Mouse (Mus musculus) splenic B cell, adult 2 months (primary cell): Measurements from ENCODE around the gene Grb2.

Experiments
- DNase-seq: peaks from one replicate; pipeline ENCODE4 v3.0.0-alpha.2; 2011; ENCODE audit warnings: low read depth, low spot score
- H3K27me3 ChIP-seq: 2 replicates; pipeline ENCODE4 v1.6.1; 2012; ENCODE audit warnings: mild to moderate bottlenecking, low read length, moderate library complexity, mixed read lengths; ENCODE audit not compliant: control insufficient read depth, poor library complexity, insufficient read depth, severe bottlenecking
- H3K36me3 ChIP-seq: 2 replicates; pipeline ENCODE4 v1.6.1; 2012; ENCODE audit warnings: mild to moderate bottlenecking, low read length, moderate library complexity, mixed read lengths; ENCODE audit not compliant: control insufficient read depth, poor library complexity, insufficient read depth, severe bottlenecking

Gene Grb2

GRCm38 (mm10) chr11:115722638-115723037, 14.2 kb upstream of the Grb2 start:
- peak; percentile 87 for DNase-seq
- no peaks in the 10 kb centered on the region for H3K36me3 ChIP-seq
- no peaks in the 10 kb centered on the region for H3K27me3 ChIP-seq

- no peaks in the 10 kb centered on the region for H3K27me3 ChIP-seq
- peak; percentile 93 for DNase-seq
- no peaks in the 10 kb centered on the region for H3K36me3 ChIP-seq
Measured at GRCm38 (mm10) chr11:115717660-115718390, 9.4 kb upstream of the Grb2 start.

- DNase-seq, result peak; percentile 88
Measured at GRCm38 (mm10) chr11:115716410-115717338, 8.3 kb upstream of the Grb2 start.

GRCm38 (mm10) chr11:115714491-115714890, 6.1 kb upstream of the Grb2 start:
- H3K36me3 ChIP-seq, result no peaks in the 10 kb centered on the region
- H3K27me3 ChIP-seq, result no peaks in the 10 kb centered on the region
- DNase-seq, result peak; percentile 89

More at GRCm38 (mm10) chr11:115716410-115717338, 8.3 kb upstream of the Grb2 start:
- Histone ChIP-seq H3K36me3 (no peaks in the 10 kb centered on the region), H3K27me3 (no peaks in the 10 kb centered on the region)

GRCm38 (mm10) chr11:115713447-115713846, 5.0 kb upstream of the Grb2 start:
- no peak for DNase-seq

GRCm38 (mm10) chr11:115712674-115713298, 4.4 kb upstream of the Grb2 start:
- Histone ChIP-seq H3K36me3 (no peaks in the 10 kb centered on the region), H3K27me3 (no peaks in the 10 kb centered on the region)
- DNase-seq, result no peak

More at GRCm38 (mm10) chr11:115713447-115713846, 5.0 kb upstream of the Grb2 start:
- Histone ChIP-seq H3K27me3 (no peaks in the 10 kb centered on the region), H3K36me3 (no peaks in the 10 kb centered on the region)

- Histone ChIP-seq H3K36me3 (no peaks in the 10 kb centered on the region), H3K27me3 (no peaks in the 10 kb centered on the region)
- DNase-seq, result peak; percentile 57
Measured at GRCm38 (mm10) chr11:115712268-115712667, 3.9 kb upstream of the Grb2 start.

- no peaks in the 10 kb centered on the region for H3K36me3 ChIP-seq
- DNase-seq, result no peak
- H3K27me3 ChIP-seq, result no peaks in the 10 kb centered on the region
Measured at GRCm38 (mm10) chr11:115711133-115711532, 2.7 kb upstream of the Grb2 start.

GRCm38 (mm10) chr11:115709829-115710559, 1.6 kb upstream of the Grb2 start:
- DNase-seq, result no peak
- H3K36me3 ChIP-seq, result no peaks in the 10 kb centered on the region
- no peaks in the 10 kb centered on the region for H3K27me3 ChIP-seq

GRCm38 (mm10) chr11:115708956-115709828, 795 bp upstream of the Grb2 start:
- DNase-seq, result peak; percentile 49
- Histone ChIP-seq H3K36me3 (no peaks in the 10 kb centered on the region), H3K27me3 (no peaks in the 10 kb centered on the region)

GRCm38 (mm10) chr11:115707313-115708208, 836 bp downstream of the Grb2 start:
- no peaks in the 10 kb centered on the region for H3K36me3 ChIP-seq
- peak; percentile 79 for DNase-seq
- H3K27me3 ChIP-seq, result no peaks in the 10 kb centered on the region

GRCm38 (mm10) chr11:115706584-115706983, 1.8 kb downstream of the Grb2 start:
- DNase-seq, result no peak
- H3K36me3 ChIP-seq, result no peaks in the 10 kb centered on the region
- no peaks in the 10 kb centered on the region for H3K27me3 ChIP-seq

- peak; percentile 68 for DNase-seq
- H3K36me3 ChIP-seq, result no peaks in the 10 kb centered on the region
- no peaks in the 10 kb centered on the region for H3K27me3 ChIP-seq
Measured at GRCm38 (mm10) chr11:115705561-115705960, 2.8 kb downstream of the Grb2 start.
